Mouse (Mus musculus): Measurements from ENCODE around the gene Trim34b.
"Not testable (repeated sequence)": the region's sequence is repeated elsewhere in the genome, so short reads cannot be mapped to it uniquely, and the experiment has no call there.

Gene Trim34b

GRCm38 (mm10) chr7:104329171-104329570, at the start of gene Trim34b:
Gene Trim34b (plus strand): TSS chr7:104329471.
- not testable (repeated sequence) for DNase-seq (ENCODE audit: low spot score in 2 of 2)

DNA sequence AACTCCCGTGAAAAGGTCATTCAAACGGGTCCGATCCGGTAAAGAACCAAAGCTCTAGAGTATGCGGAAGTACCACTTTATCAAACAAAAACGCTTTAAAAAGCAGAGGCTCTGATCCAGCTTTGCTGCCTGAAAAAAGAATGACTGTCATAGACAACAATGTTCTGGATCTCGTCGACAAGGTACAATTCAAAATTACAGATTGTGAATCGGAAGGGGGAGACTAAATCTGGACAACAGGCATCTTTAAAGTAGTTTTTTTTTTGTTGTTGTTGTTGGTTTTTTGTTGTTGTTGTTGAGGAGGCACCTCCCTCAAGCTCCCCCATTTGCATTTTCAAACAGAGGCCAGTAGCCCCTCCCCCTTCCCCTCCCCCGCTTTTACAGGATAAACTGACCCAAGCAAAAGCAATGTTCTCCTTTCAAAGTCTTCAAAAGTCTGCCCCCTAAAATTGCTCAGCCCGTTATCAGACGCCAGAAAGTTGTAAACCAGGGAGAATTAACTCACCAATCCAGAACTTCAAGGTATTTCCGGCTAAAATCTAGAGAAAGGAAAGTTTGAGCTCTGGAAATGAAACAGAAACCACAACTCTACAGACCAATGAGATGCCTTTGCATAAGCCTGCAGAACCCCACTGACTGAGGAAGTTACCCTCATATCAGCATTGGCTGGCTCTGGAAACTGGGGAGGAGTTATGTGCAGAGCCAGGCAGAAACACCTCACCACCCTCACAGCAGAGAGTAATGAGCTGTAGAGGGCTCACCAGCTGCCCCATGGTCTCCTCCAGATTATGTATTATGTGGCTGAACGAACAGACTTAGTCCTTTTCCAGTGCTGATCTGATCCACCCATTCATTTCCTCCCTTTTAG, 41.5 kb upstream of the Trim34b start, which contains the start of gene Trim5:
Gene Trim5, minus strand, starts transcription at position 519 of the 868 bp plus-strand sequence.
- DNase-seq (ENCODE audit: low spot score in 2 of 2) = not testable (repeated sequence)

DNA sequence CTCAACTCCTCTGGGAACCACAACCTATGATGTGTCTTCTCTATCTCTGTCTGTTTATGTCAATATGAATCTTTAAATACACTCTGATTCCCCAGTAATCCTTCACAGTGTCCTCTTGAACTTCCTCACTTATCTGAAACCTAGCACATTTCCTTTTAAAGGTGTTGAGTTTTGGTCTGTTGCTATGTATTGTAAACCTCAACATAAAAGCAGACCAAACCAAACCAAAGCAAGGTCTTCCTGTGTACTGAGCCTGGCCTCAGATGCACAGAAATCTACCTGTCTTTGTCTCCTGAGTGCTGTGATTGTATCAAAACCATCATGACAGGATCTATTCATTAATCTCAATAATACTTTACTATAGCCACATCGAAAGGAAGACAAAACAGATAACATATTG, 38.6 kb upstream of the Trim34b start:
- DNase-seq (ENCODE audit: low spot score in 2 of 2) = no peak

DNA sequence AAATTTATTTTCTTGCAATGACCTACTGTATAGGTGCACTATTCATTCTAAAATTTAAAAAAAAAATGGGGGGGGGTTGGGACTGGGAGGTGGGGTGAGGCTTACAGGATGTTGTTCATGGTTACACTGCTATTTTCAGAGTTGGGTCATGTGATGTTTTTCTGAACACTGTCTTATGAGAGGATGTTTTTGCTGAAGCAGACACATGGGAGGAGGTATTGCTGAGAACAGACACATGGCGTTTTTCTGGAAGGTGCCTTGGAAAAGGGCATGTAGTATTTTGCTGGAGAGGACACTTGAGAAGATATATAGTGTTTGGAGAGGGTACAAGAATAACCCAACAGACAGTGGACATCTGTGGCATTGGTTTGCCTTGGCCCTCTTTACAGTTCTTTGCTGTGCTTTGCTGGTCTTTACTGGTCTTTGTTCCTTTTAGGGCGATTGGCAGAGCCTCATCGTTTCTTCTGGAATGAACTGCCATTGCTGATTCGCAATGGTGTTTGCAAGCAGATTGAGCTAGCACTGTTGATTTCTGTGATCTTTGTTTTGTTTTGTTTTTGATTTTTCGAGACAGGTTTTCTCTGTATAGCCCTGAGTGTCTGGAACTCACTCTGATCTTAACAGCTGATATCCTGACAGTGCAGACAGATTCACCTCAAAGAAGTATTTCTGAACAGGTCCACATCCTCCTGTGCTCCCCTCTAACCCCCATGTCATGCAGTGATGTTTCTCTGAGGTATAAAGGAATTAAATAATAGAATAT, 37.5 kb upstream of the Trim34b start:
- no peak for DNase-seq (ENCODE audit: low spot score in 2 of 2)

DNA sequence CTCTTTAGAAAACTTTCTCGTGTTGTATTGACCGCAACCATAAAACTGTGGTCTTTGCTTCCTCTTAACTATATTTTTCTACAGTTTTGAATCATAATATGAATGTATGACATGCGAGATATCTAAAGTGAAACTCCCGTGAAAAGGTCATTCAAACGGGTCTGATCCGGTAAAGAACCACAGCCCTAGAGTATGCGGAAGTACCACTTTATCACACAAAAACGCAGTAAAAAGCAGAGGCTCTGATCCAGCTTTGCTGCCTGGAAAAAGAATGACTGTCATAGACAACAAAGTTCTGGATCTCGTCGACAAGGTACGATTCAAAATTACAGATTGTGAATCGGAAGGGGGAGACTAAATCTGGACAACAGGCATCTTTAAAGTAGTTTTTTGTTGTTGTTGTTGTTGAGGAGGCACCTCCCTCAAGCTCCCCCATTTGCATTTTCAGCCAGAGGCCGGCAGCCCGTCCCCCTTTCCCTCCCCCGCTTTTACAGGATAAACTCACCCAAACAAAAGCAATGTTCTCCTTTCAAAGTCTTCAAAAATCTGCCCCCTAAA, 14.4 kb upstream of the Trim34b start:
- peak in 1 of 2 experiments; percentile 0 for DNase-seq (ENCODE audit: low spot score in 2 of 2)

DNA sequence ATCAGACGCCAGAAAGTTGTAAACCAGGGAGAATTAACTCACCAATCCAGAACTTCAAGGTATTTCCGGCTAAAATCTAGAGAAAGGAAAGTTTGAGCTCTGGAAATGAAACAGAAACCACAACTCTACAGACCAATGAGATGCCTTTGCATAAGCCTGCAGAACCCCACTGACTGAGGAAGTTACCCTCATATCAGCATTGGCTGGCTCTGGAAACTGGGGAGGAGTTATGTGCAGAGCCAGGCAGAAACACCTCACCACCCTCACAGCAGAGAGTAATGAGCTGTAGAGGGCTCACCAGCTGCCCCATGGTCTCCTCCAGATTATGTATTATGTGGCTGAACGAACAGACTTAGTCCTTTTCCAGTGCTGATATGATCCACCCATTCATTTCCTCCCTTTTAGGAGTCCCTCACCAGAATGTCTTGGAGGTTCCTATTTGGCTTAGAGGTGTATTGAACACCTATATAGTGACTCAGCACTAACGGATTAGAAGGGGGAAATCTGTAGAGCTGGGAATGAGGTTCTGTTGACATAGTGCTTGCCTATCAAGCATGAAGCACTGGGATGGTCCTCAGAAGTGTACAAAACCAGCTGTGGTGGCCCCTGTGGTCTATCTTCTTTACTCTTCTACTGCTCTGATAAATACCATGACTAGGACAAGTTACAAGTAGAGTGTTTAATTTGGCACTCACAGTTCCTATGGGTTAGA, 13.7 kb upstream of the Trim34b start, which contains the start of gene Trim12a:
Gene Trim12a, minus strand, starts transcription at position 98 of the 712 bp plus-strand sequence.
- DNase-seq (ENCODE audit: low spot score in 2 of 2) = not testable (repeated sequence)

DNA sequence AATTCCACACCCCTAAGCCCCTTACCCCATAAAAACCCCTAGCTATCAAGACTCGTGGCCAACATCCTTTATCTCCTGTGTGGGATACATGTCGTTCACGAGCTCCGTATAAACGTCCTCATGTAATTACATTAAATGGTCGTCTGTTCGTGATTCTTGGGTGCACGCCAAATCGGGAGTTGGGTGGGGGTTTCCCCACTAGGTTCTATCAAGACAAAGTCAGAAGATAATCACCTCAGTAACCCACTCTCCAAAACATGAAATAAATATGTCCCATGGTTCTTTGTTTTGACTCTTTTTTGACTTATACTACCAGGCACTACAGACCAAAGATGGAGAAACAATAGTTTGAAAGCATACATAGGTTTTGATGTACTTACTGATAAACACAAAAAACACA, 7.2 kb upstream of the Trim34b start:
- no peak for DNase-seq (ENCODE audit: low spot score in 2 of 2)

GRCm38 (mm10) chr7:104335547-104335946, 6.3 kb downstream of the Trim34b start:
- not testable (repeated sequence) for DNase-seq (ENCODE audit: low spot score in 2 of 2)

- DNase-seq (ENCODE audit: low spot score in 2 of 2) = not testable (repeated sequence)
Observed at GRCm38 (mm10) chr7:104340744-104341143, 11.5 kb downstream of the Trim34b start.

DNA sequence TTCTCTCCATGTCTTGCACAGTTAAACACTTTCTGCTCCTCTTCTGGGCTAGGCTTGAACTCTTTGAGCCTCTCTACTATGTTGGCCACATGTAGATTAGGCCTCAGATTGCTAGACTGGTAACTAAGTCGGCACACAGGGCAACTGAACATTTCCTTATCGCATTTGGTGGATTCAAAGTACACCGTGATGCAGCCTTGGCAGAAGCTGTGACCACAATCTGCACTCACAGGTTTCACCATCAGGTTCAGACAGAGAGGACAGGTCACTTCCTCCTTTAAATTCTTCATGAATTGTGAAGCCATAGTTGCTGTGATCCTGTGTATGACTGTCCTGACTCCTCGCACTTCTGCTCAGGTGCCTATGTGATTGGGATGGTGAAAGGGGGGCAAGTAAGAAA, 18.8 kb downstream of the Trim34b start:
- not testable (repeated sequence) for DNase-seq (ENCODE audit: low spot score in 2 of 2)

DNA sequence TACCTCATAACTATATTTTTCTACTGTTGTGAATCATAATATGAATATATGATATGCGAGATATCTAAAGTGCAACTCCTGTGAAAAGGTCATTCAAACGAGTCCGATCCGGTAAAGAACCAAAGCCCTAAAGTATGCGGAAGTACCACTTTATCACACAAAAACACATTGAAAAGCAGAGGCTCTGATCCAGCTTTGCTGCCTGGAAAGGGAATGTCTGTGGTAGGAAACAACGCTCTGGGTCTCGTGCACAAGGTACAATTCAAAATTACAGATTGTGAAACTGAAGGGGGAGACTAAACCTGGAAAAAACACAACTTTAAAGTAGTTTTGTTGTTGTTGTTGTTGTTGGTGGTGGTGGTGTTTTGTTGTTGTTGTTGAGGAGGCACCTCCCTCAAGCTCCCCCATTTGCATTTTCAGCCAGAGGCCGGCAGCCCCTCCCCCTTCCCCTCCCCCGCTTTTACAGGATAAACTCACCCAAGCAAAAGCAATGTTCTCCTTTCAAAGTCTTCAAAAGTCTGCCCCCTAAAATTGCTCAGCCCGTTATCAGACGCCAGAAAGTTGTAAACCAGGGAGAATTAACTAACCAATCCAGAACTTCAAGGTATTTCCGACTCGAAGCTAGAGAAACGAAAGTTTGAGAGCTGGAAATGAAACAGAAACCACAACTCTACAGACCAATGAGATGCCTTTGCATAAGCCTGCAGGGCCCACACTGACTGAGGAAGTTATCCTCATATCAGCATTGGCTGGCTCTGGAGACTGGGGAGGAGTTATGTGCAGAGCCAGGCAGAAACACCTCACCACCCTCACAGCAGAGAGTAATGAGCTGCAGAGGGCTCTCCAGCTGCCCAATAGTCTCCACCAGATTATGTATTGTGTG, 23.7 kb downstream of the Trim34b start, which contains the start of gene Trim12c:
Gene Trim12c, minus strand, starts transcription at position 646 of the 883 bp plus-strand sequence.
- peak in 1 of 2 experiments; percentile 5 for DNase-seq (ENCODE audit: low spot score in 2 of 2)

GRCm38 (mm10) chr7:104353600-104353967, 24.3 kb downstream of the Trim34b start:
- no peak for DNase-seq (ENCODE audit: low spot score in 2 of 2)

GRCm38 (mm10) chr7:104366339-104366738, 37.1 kb downstream of the Trim34b start:
- no peak for DNase-seq (ENCODE audit: low spot score in 2 of 2)

- DNase-seq (ENCODE audit: low spot score in 2 of 2) = peak in 1 of 2 experiments; percentile 2
Observed at GRCm38 (mm10) chr7:104369736-104370414, 40.6 kb downstream of the Trim34b start, which contains the start of gene Trim30b. Gene Trim30b (minus strand): TSS chr7:104369884.

Data from right cerebral cortex, adult 2 months (tissue).